Mouse (Mus musculus) kidney, adult 2 months (tissue): ENCODE measurements around the gene Ergic1. TPM values are rescaled to one million over a fixed set of nuclear protein-coding genes. Genes with fewer than 3 reads are reported as not detected.
A peak's percentile ranks its signal among the peaks of the same experiment; 100 is the strongest.

Experiments used
- DNase-seq: peaks from one replicate; pipeline ENCODE4 v3.0.0; 2021
- H3K27ac ChIP-seq: fragments of 200-500 bp; 2 replicates; pipeline ENCODE4 v1.5.1; 2012; ENCODE audit warnings: low read depth, low read length, control low read depth, inconsistent platforms; ENCODE audit not compliant: insufficient read depth
- H3K27me3 ChIP-seq: fragments of 200-500 bp; replicated peaks from 2 replicates; pipeline ENCODE4 v1.6.1; 2012; ENCODE audit warnings: mild to moderate bottlenecking, moderate library complexity, low read length, inconsistent platforms; ENCODE audit not compliant: control insufficient read depth, insufficient read depth
- H3K36me3 ChIP-seq: fragments of 200-500 bp; 2 replicates; pipeline ENCODE4 v1.6.1; 2012; ENCODE audit warnings: mild to moderate bottlenecking, moderate library complexity, low read length, inconsistent platforms; ENCODE audit not compliant: control insufficient read depth, insufficient read depth
- H3K4me1 ChIP-seq: fragments of 200-500 bp; 2 replicates; pipeline ENCODE4 v1.6.1; 2011; ENCODE audit warnings: low read length; ENCODE audit not compliant: control insufficient read depth, insufficient read depth
- H3K4me3 ChIP-seq: fragments of 200-500 bp; 2 replicates; pipeline ENCODE4 v1.5.1; 2011; ENCODE audit warnings: mild to moderate bottlenecking, low read depth, low read length, control low read depth; ENCODE audit not compliant: insufficient read depth
- CTCF ChIP-seq: fragments of 200-500 bp; conservative IDR thresholded peaks from 2 replicates; pipeline ENCODE4 v1.5.1; 2011; ENCODE audit warnings: low read depth, mild to moderate bottlenecking, control low read depth, low read length, moderate library complexity, mixed read lengths; ENCODE audit not compliant: insufficient read depth, insufficient read length
- POLR2A ChIP-seq: fragments of 200-500 bp; IDR thresholded peaks from one replicate; pipeline ENCODE4 v1.6.1; 2011; ENCODE audit warnings: low read depth, low read length, control low read depth
- WGBS: fragments of 180-500 bp; shearing (Covaris S2); methylation state at CpG from one replicate; pipeline ENCODE4 v1.1.7; 2018; 5-methylcytosine and 5-hydroxymethylcytosine counted together
- polyA plus RNA-seq: library from polyadenylated mRNA; depleted of rRNA; stranded (reverse); fragments of >200 nt; gene quantifications from 2 replicates; pipeline ENCODE4 v1.2.3, GENCODE M21; 2012

Ergic1 gene
- polyA plus RNA-seq, 1 experiment = 131 TPM

GRCm38 (mm10) chr17:26530590-26531081 is 30.7 kb upstream of the Ergic1 start:
- H3K27me3 ChIP-seq = no peaks in the 10 kb centered on the region
- no peak overlapping the region for H3K4me3 ChIP-seq
- peak; percentile 72 for DNase-seq
- H3K36me3 ChIP-seq = no peaks in the 10 kb centered on the region
- H3K27ac ChIP-seq = peak overlapping the region; percentile 19; the same call in 1 of the 2 replicates
- TF ChIP-seq CTCF (no peak), POLR2A (no peak)
- H3K4me1 ChIP-seq = peaks cover 2% of the 10 kb centered on the region; the same call in 1 of the 2 replicates
- 53% methylated on average over 3 of the region's 3 CpGs for WGBS

DNA sequence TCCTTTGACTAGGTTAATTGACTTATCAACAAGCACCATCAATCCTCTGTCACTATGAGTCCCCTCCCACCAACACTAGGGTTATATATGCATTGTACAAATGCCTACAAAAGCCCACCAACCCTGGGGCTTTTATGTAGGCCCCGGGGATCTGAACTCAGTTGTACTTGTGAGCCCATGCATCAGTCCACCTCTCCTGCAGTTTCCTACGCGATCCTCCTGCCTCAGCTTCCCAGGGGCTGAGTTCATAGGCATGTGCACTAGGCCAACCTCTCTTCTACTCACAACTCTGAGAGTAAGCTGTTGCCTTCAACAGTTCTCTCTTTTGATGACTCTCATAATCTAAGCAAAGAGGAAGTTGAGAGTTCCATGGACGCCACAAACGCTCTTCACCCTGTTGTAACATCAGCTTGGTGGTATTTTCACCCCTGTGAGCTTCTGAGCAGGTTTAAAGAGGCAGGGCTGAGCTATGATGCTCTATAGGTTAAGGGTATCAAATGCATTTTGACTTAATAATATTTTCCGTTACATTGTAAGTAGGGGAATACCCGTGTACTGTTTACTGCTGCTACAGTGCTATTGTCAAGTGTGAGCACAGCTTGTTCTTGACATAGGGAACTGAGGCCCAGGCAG is 29.8 kb upstream of the Ergic1 start:
- no peak for TF ChIP-seq CTCF
- TF ChIP-seq POLR2A = no peak
- H3K27ac ChIP-seq = no peak overlapping the region
- 93% methylated on average over 7 of the region's 7 CpGs for WGBS
- no peaks in the 10 kb centered on the region for H3K27me3 ChIP-seq
- DNase-seq = no peak
- peaks cover 2% of the 10 kb centered on the region; the same call in 1 of the 2 replicates for H3K4me1 ChIP-seq
- H3K36me3 ChIP-seq = no peaks in the 10 kb centered on the region
- no peak overlapping the region for H3K4me3 ChIP-seq

- TF ChIP-seq POLR2A (no peak), CTCF (no peak)
- Histone ChIP-seq H3K36me3 (no peaks in the 10 kb centered on the region), H3K4me3 (no peak overlapping the region), H3K27ac (no peak overlapping the region), H3K27me3 (no peaks in the 10 kb centered on the region), H3K4me1 (peaks cover 2% of the 10 kb centered on the region; the same call in 1 of the 2 replicates)
- no peak for DNase-seq
- 64% methylated on average over 4 of the region's 4 CpGs for WGBS
These were observed 28.7 kb upstream of the Ergic1 start for GRCm38 (mm10) chr17:26532476-26533045.

GRCm38 (mm10) chr17:26533871-26534372 is 27.4 kb upstream of the Ergic1 start:
- Histone ChIP-seq H3K4me1 (peaks cover 2% of the 10 kb centered on the region; the same call in 1 of the 2 replicates), H3K27ac (no peak overlapping the region), H3K4me3 (no peak overlapping the region), H3K36me3 (no peaks in the 10 kb centered on the region), H3K27me3 (no peaks in the 10 kb centered on the region)
- WGBS = 71% methylated on average over 5 of the region's 5 CpGs
- no peak for DNase-seq
- TF ChIP-seq POLR2A (no peak), CTCF (no peak)

GRCm38 (mm10) chr17:26534695-26535094 is 26.6 kb upstream of the Ergic1 start:
- Histone ChIP-seq H3K27ac (no peak overlapping the region), H3K4me3 (no peak overlapping the region), H3K4me1 (no peaks in the 10 kb centered on the region; the same call in 1 of the 2 replicates), H3K36me3 (no peaks in the 10 kb centered on the region), H3K27me3 (no peaks in the 10 kb centered on the region)
- 89% methylated on average over 5 of the region's 5 CpGs for WGBS
- TF ChIP-seq POLR2A (no peak), CTCF (no peak)
- no peak for DNase-seq

DNA sequence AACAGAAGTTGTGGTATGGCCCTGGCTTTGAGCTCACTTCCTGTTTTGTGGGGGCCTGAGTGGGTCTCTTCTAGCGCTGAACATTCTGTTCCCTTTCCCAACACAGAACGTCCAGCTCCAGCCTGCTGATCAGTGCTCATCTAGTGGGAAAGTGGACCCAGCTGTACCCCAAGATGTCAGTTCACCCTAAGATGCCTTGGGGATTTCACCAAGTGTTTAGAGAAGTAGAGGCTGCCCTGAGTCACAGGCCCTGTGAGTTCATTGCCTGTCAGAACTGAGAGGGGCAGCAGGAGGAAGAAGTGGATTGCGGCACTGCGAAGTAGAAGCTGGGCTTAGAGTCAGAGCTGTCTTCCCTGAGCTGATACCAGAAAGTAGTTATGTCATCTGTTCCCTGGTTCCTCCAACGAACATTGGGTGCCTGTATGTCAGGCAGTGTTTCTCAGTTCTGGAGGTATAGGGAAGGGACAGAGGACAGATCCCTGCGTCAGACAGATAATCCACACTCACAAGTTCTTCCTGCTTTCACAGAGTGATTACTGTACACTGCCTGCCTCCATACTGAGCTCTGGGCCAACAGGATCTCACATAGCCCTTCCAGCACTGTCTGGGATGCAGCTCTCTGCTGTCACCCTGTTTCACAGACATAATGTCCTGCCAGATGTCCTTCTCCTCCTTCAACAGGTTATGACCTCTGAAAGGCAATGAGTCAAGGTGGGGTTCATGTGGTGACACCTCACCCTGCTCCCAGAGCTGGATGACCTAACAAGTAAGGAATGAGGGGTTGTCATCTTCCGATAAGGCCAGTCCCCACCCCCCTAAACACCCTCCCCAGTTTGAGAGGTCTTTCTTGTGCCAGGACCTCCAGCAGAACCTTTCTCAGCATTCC is 25.8 kb upstream of the Ergic1 start:
- no peaks in the 10 kb centered on the region for H3K36me3 ChIP-seq
- TF ChIP-seq CTCF = no peak
- H3K27ac ChIP-seq = no peak overlapping the region
- no peaks in the 10 kb centered on the region for H3K27me3 ChIP-seq
- no peaks in the 10 kb centered on the region; the same call in 1 of the 2 replicates for H3K4me1 ChIP-seq
- no peak overlapping the region for H3K4me3 ChIP-seq
- WGBS = 75% methylated on average over 7 of the region's 7 CpGs
- no peak for DNase-seq
